15 mouse cellular contexts compared by ENCODE assay signal in the genomic region with DNA sequence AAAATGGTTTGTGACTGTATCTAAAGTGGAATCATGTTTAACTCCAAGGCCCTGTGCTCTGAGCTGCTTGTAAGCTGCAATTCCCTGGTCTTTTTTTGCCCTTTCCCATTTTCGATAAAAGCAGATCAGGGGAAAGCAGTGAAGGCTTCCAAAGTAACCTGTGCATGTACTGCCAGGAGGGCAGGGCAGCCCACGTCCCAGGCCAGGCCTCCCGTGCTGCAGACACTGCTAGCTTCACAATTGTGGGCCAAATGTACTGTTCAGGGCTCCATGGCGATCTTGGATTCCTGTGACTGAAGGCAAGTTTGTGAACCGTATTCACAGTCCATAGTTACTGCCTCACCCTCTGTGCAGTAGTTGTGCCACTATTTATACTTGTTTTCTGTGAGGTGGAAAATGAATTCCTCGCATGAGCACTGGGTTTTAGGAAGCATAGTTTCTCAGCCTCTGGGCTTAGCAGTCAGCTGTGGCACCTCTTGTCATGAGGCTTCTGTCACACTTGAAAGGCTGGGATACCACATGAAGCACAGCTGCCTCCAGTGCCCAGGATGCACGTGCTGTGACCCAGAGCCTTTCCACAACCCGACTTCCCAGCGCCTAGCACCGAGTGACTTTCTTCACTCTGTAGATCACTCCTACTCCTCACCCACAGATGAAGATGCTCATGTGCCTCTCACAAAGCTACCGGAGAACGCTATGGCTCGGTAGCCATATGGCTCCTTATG. TPM values are rescaled to one million over a fixed set of nuclear protein-coding genes. Genes with fewer than 3 reads are reported as not detected.
DNase-seq lines count a peak whose midpoint lies in the region; TF ChIP-seq lines count a peak whose summit lies in the region.
"Had no signal": no experiment of that assay in that cellular context is flagged by ENCODE, and none has a peak within 500 bp of the region (broad histone marks: within the 10 kb centered on the region; RNA-seq: fewer than 3 reads in every experiment).

No protein-coding gene starts in this region.

- no peaks in the 10 kb centered on the region; the same call in none of the 2 replicates for H3K4me1 ChIP-seq in bone marrow, adult 2 months (ENCODE audit: control insufficient read depth, insufficient read depth, low read length)
- H3K4me1 ChIP-seq in forebrain, embryonic 10.5 days: peaks cover 16% of the 10 kb centered on the region
- H3K4me1 ChIP-seq: embryonic facial prominence, embryonic 13.5 days; hindbrain, embryonic 15.5 days had no signal

- no peaks in the 10 kb centered on the region for H3K27me3 ChIP-seq in forebrain, embryonic 10.5 days (ENCODE audit: poor library complexity, severe bottlenecking)
- H3K27me3 ChIP-seq: embryonic facial prominence, embryonic 13.5 days; heart, embryonic 12.5 days; hindbrain, embryonic 15.5 days; midbrain, embryonic 13.5 days had no signal

- H3K9me3 ChIP-seq in forebrain, embryonic 10.5 days: no peaks in the 10 kb centered on the region
- H3K9me3 ChIP-seq: embryonic facial prominence, embryonic 13.5 days; heart, embryonic 12.5 days; hindbrain, embryonic 15.5 days; midbrain, embryonic 13.5 days had no signal

- intact Hi-C loops in heart, postnatal 25 days (cut with DNase I): no loop called here

- TF ChIP-seq CTCF in bone marrow, adult 2 months (IDR thresholded peaks at IDR 0.05; ENCODE audit: control insufficient read depth, insufficient read depth, low read length): no peak

- DNase-seq in heart, adult 11 months: peak; percentile 79
- DNase-seq in heart, postnatal 25 days (ENCODE audit: low spot score): no peak
- peak; percentile 17 for DNase-seq in right cerebral cortex, adult 2 months (ENCODE audit: low spot score in 2 of 2)
- DNase-seq in right cerebral cortex, postnatal 10 days (ENCODE audit: low spot score in 2 of 2): no peak
- peak; percentile 17 for DNase-seq in telencephalon, adult 2 months (ENCODE audit: low read depth, low spot score)
- DNase-seq in forebrain, embryonic 10.5 days (ENCODE audit: extremely low spot score, low spot score): no peak
- DNase-seq: adrenal gland, postnatal 10 days; forebrain, postnatal 0 days; liver, postnatal 0 days had no signal

- 79% methylated on average over 13 of the region's 13 CpGs for WGBS in bone marrow, adult 2 months
- 85% methylated on average over 13 of the region's 13 CpGs for WGBS in forebrain, embryonic 10.5 days

- no peak for TF ChIP-seq POLR2A in bone marrow, adult 2 months (IDR thresholded peaks at IDR 0.05; ENCODE audit: borderline replicate concordance, control insufficient read depth, low read depth, low read length)

- H3K4me3 ChIP-seq in bone marrow, adult 2 months (replicated peaks; ENCODE audit: control insufficient read depth, low read depth, low read length): no peak overlapping the region
- H3K4me3 ChIP-seq in forebrain, embryonic 10.5 days: no peak overlapping the region
- H3K4me3 ChIP-seq: embryonic facial prominence, embryonic 13.5 days; heart, embryonic 12.5 days; hindbrain, embryonic 15.5 days; midbrain, embryonic 13.5 days had no signal

- peak overlapping the region; percentile 13; the same call in 1 of the 2 replicates for H3K27ac ChIP-seq in bone marrow, adult 2 months (ENCODE audit: control insufficient read depth, insufficient read depth, low read depth, low read length, poor library complexity)
- no peak overlapping the region for H3K27ac ChIP-seq in forebrain, embryonic 10.5 days
- H3K27ac ChIP-seq: embryonic facial prominence, embryonic 13.5 days; hindbrain, embryonic 15.5 days; kidney, postnatal 0 days; midbrain, embryonic 13.5 days had no signal

- no peaks in the 10 kb centered on the region for H3K36me3 ChIP-seq in forebrain, embryonic 10.5 days (replicated peaks)
- H3K36me3 ChIP-seq: embryonic facial prominence, embryonic 13.5 days; heart, embryonic 12.5 days; hindbrain, embryonic 15.5 days; midbrain, embryonic 13.5 days had no signal

RNA-seq across cellular contexts. Expression of a gene that starts 5.1 kb away (rescaled TPM):
- 10 to 100 TPM; 34.4 to 36.8 TPM for total RNA-seq in heart, postnatal 25 days (2021)
- 14.7 and 18.0 TPM in 2 replicates for polyA plus RNA-seq in bone marrow, adult 2 months (2011; ENCODE audit: insufficient read depth, insufficient read length, low replicate concordance, missing spikeins)
- 16.9 and 18.7 TPM in 2 replicates for polyA plus RNA-seq in forebrain, embryonic 10.5 days (2016; fragmentation: Nextera tagmentation; extraction: Ambion mirVana)

RNA-seq across cellular contexts. Expression of a gene that starts 36.6 kb away (rescaled TPM):
- total RNA-seq in heart, postnatal 25 days (2021): 10 to 100 TPM; 67.7 to 69.4 TPM
- 139 and 217 TPM in 2 replicates for polyA plus RNA-seq in bone marrow, adult 2 months (2011; ENCODE audit: insufficient read depth, insufficient read length, low replicate concordance, missing spikeins)
- polyA plus RNA-seq in forebrain, embryonic 10.5 days (2016; fragmentation: Nextera tagmentation; extraction: Ambion mirVana): 844 and 848 TPM in 2 replicates

RNA-seq across cellular contexts. Expression of a gene that starts 39.9 kb away (rescaled TPM):
- total RNA-seq in heart, postnatal 25 days (2021): 1 to 10 TPM; 1.5 to 2.4 TPM
- 37.2 and 95.8 TPM in 2 replicates for polyA plus RNA-seq in bone marrow, adult 2 months (2011; ENCODE audit: insufficient read depth, insufficient read length, low replicate concordance, missing spikeins)
- polyA plus RNA-seq in forebrain, embryonic 10.5 days (2016; fragmentation: Nextera tagmentation; extraction: Ambion mirVana): 0.97 and 1.0 TPM in 2 replicates

Comparison
In these comparisons a context has a peak if more than half of its experiments do, and no peak if none do; other contexts are left out.
1. DNase-seq: peak in heart, adult 11 months (single experiment), right cerebral cortex, adult 2 months (2 of 2) and telencephalon, adult 2 months (single experiment); none in heart, postnatal 25 days (single experiment), right cerebral cortex, postnatal 10 days (0 of 2) and forebrain, embryonic 10.5 days (single experiment).
2. RNA of a gene that starts 39.9 kb away (polyA plus RNA-seq): 37.2 to 95.8 TPM in bone marrow, adult 2 months; 0.97 to 1.0 TPM in forebrain, embryonic 10.5 days; every median in the first group is over 10 times any median in the second.